Mouse (Mus musculus) ES-E14 (cell line): ENCODE results near the gene Vps37c.

Experiments
- CHD2 ChIP-seq: IDR thresholded peaks from 2 replicates; pipeline ENCODE4 v1.6.1; 2014; ENCODE audit warnings: mild to moderate bottlenecking, low read depth, low read length, inconsistent platforms
- MAFK ChIP-seq: IDR thresholded peaks from 2 replicates; pipeline ENCODE4 v1.6.1; 2014; ENCODE audit warnings: mild to moderate bottlenecking, low read depth, low read length, inconsistent platforms; ENCODE audit not compliant: insufficient read depth
- ZC3H11A ChIP-seq: IDR thresholded peaks from 2 replicates; pipeline ENCODE4 v1.6.1; 2012; ENCODE audit warnings: low read depth, mild to moderate bottlenecking, inconsistent platforms, low read length, borderline replicate concordance

DNA sequence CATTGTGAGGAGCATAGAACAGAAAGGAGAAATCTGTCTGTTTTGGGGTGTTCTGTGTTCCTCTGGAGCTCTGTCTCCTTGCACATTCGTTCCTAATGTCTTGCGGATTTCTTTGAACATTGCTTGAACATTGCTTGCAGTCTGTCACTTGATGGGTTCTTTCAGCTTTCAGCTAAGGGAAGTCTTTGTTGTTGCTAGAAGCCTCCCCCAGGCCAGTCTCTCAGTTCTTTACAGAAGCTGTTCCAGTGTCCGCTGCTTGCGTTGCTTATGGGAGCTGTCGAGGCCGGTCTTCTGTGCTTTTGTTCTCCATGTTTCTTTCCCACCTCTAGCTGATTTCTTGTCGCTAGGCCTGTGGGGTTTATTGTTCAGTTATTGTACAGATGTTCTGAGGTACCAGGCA lies 7.3 kb downstream of the Vps37c start:
- no peak for TF ChIP-seq MAFK
- no peak for TF ChIP-seq ZC3H11A
- TF ChIP-seq CHD2, result no peak
